Mouse (Mus musculus): Measurements from ENCODE around the gene Nudt19.

DNA sequence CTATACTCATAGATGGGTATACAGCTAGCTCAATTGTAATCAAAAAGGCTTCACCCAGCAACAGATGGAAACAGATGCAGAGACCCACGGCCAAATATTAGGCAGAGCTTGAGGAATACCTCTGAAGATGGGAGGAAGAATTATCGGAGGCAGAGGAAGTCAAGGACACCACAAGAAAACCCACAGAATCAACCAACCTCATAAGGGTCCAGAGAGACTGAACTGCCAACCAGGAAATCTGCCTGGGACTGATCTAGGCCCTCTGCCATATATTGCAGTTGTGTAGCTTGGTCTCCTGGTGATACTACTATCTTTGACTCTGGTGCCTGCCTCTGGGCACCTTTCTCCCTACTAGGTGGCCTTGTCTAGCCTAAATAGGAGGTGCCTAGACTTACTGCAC lies 29.3 kb downstream of the Nudt19 start:
- TF ChIP-seq GATA1 (IDR thresholded peaks at IDR 0.05; ENCODE audit: borderline replicate concordance, low read length): no peak
- TF ChIP-seq FLI1 (IDR thresholded peaks at IDR 0.05; ENCODE audit: low read length): no peak
